Mouse (Mus musculus): ENCODE results near the gene Ktn1.

Ktn1 gene

GRCm38 (mm10) chr14:47765192-47765591, 116.9 kb downstream of the Ktn1 start:
- DNase-seq = no peak

GRCm38 (mm10) chr14:47765796-47766195, 117.5 kb downstream of the Ktn1 start:
- no peak for DNase-seq

- DNase-seq = no peak
These were observed 118.1 kb downstream of the Ktn1 start for GRCm38 (mm10) chr14:47766373-47766772.

- DNase-seq = no peak
These were observed 123.2 kb downstream of the Ktn1 start for GRCm38 (mm10) chr14:47771496-47771895.

- no peak for DNase-seq
These were observed 127.3 kb downstream of the Ktn1 start for GRCm38 (mm10) chr14:47775543-47775942.

GRCm38 (mm10) chr14:47776260-47777035, 128.2 kb downstream of the Ktn1 start:
- DNase-seq = no peak

- DNase-seq = no peak
These were observed 137.9 kb downstream of the Ktn1 start for GRCm38 (mm10) chr14:47786112-47786511.

Measured in cerebellum, adult 11 months (tissue).